Mouse (Mus musculus) heart, postnatal 14 days (tissue): ENCODE data around the gene Fhl2. TPM values are rescaled to one million over a fixed set of nuclear protein-coding genes. Genes with fewer than 3 reads are reported as not detected.

Experiments
- total RNA-seq, 2 experiments: library from RNA; stranded (reverse); gene quantifications; 2 replicates each; pipeline ENCODE4 v1.2.3; 2021

The Fhl2 gene
- total RNA-seq, 2 experiments from 2014 or later = 1,735 to 2,031 TPM

Other genes with a start within 250 kb of the Fhl2 start
- 1 to 10 TPM in 1 of 2 experiments, under 1 TPM in 1; 0.36 to 1.1 TPM for gene Gpr45, start 244.1 kb downstream of the Fhl2 start, total RNA-seq
- gene Tgfbrap1, start 98.3 kb downstream of the Fhl2 start, total RNA-seq = 10 to 100 TPM; 13.9 to 15.7 TPM
- 10 to 100 TPM; 15.3 to 15.4 TPM for gene AI597479, start 98.3 kb downstream of the Fhl2 start, total RNA-seq
- 10 to 100 TPM; 21.0 to 22.4 TPM for gene Nck2, start 247.6 kb upstream of the Fhl2 start, total RNA-seq